Mouse (Mus musculus) liver, embryonic 12.5 days (tissue): Measurements from ENCODE around the gene Cad. TPM values are rescaled to one million over a fixed set of nuclear protein-coding genes. Genes with fewer than 3 reads are reported as not detected.
"Not testable (repeated sequence)": the region's sequence is repeated elsewhere in the genome, so short reads cannot be mapped to it uniquely, and the experiment has no call there.

Experiments used
- ATAC-seq: fragments of 200-750 bp; cut with Nextera tagmentation; 2 replicates; pipeline ENCODE4 v1.8.0; 2017; ENCODE audit warnings: moderate number of reproducible peaks, mild to moderate bottlenecking, moderate library complexity
- H3K27ac ChIP-seq: fragments of 300-500 bp; sonication (generic); 2 replicates; pipeline ENCODE4 v1.5.1; 2016; ENCODE audit warnings: mild to moderate bottlenecking
- H3K27me3 ChIP-seq: fragments of 300-500 bp; sonication (generic); replicated peaks from 2 replicates; pipeline ENCODE4 v1.6.1; 2016; ENCODE audit warnings: mild to moderate bottlenecking, moderate library complexity
- H3K36me3 ChIP-seq: fragments of 300-500 bp; sonication (generic); 2 replicates; pipeline ENCODE4 v1.6.1; 2016; ENCODE audit warnings: mild to moderate bottlenecking, moderate library complexity
- H3K4me1 ChIP-seq: fragments of 300-500 bp; sonication (generic); 2 replicates; pipeline ENCODE4 v1.6.1; 2016
- H3K4me2 ChIP-seq: fragments of 300-500 bp; sonication (generic); 2 replicates; pipeline ENCODE4 v1.6.1; 2016; ENCODE audit warnings: mild to moderate bottlenecking, moderate library complexity
- H3K4me3 ChIP-seq: fragments of 300-500 bp; sonication (generic); 2 replicates; pipeline ENCODE4 v1.5.1; 2016; ENCODE audit warnings: mild to moderate bottlenecking, moderate library complexity
- H3K9ac ChIP-seq: fragments of 300-500 bp; sonication (generic); 2 replicates; pipeline ENCODE4 v1.6.1; 2016; ENCODE audit warnings: mild to moderate bottlenecking, moderate library complexity
- H3K9me3 ChIP-seq: fragments of 300-500 bp; sonication (generic); replicated peaks from 2 replicates; pipeline ENCODE4 v1.6.1; 2016; ENCODE audit warnings: mild to moderate bottlenecking, moderate library complexity
- WGBS: fragments of 180-500 bp; shearing (Covaris S2); methylation state at CpG from one replicate; pipeline ENCODE4 v1.1.7; 2016; ENCODE audit not compliant: insufficient replicate concordance; 5-methylcytosine and 5-hydroxymethylcytosine counted together
- polyA plus RNA-seq: library from polyadenylated mRNA; unstranded; fragments of >200 nt; fragmentation: Nextera tagmentation; extraction: Ambion mirVana; gene quantifications from 2 replicates; pipeline ENCODE4 v1.2.1, GENCODE M21; 2016

Gene Cad
- polyA plus RNA-seq, 1 experiment from 2014 or later, result 44.5 TPM

GRCm38 (mm10) chr5:31046416-31046815 is 8.2 kb upstream of the Cad start:
- H3K4me2 ChIP-seq, result peak overlapping the region; percentile 97; the same call in 1 of the 2 replicates
- no peaks in the 10 kb centered on the region for H3K9me3 ChIP-seq
- peaks cover 32% of the 10 kb centered on the region for H3K36me3 ChIP-seq
- no peak for ATAC-seq
- H3K4me1 ChIP-seq, result peaks cover 27% of the 10 kb centered on the region
- no peak overlapping the region for H3K9ac ChIP-seq
- no peak overlapping the region for H3K27ac ChIP-seq
- no peak overlapping the region for H3K4me3 ChIP-seq
- H3K27me3 ChIP-seq, result no peaks in the 10 kb centered on the region
- 88% methylated on average over 6 of the region's 6 CpGs for WGBS

GRCm38 (mm10) chr5:31047074-31047473 is 7.5 kb upstream of the Cad start:
- peaks cover 27% of the 10 kb centered on the region for H3K36me3 ChIP-seq
- no peak for ATAC-seq
- WGBS, result 12% methylated on average over 5 of the region's 5 CpGs
- peak overlapping the region; percentile 81 for H3K4me3 ChIP-seq
- peaks cover 27% of the 10 kb centered on the region for H3K4me1 ChIP-seq
- H3K9ac ChIP-seq, result peak overlapping the region; percentile 84
- H3K4me2 ChIP-seq, result peak overlapping the region; percentile 97
- no peaks in the 10 kb centered on the region for H3K27me3 ChIP-seq
- H3K9me3 ChIP-seq, result no peaks in the 10 kb centered on the region
- no peak overlapping the region for H3K27ac ChIP-seq

- no peaks in the 10 kb centered on the region for H3K9me3 ChIP-seq
- no peaks in the 10 kb centered on the region for H3K27me3 ChIP-seq
- ATAC-seq, result peak; percentile 95
- peak within 1 kb of the TSS; percentile 92 for H3K27ac ChIP-seq
- H3K4me1 ChIP-seq, result peaks cover 27% of the 10 kb centered on the region
- peak within 1 kb of the TSS; percentile 84 for H3K9ac ChIP-seq
- WGBS, result under 1% methylated on average over 73 of the region's 73 CpGs
- H3K4me2 ChIP-seq, result peak within 1 kb of the TSS; percentile 97
- peak within 1 kb of the TSS; percentile 81 for H3K4me3 ChIP-seq
- peaks cover 25% of the 10 kb centered on the region for H3K36me3 ChIP-seq
These were observed 6.5 kb upstream of the Cad start, which contains the start of gene Atraid for GRCm38 (mm10) chr5:31047848-31048762. Atraid (plus strand) TSS chr5:31048312.

- Histone ChIP-seq H3K4me1 (peaks cover 30% of the 10 kb centered on the region), H3K9ac (peak within 1 kb of the TSS; percentile 84), H3K9me3 (no peaks in the 10 kb centered on the region), H3K36me3 (peaks cover 16% of the 10 kb centered on the region), H3K27ac (peak within 1 kb of the TSS; percentile 92), H3K27me3 (no peaks in the 10 kb centered on the region), H3K4me2 (peak within 1 kb of the TSS; percentile 97), H3K4me3 (peak within 1 kb of the TSS; percentile 81)
- WGBS, result 1% methylated on average over 23 of the region's 23 CpGs
- ATAC-seq, result peak; percentile 14
These were observed 5.6 kb upstream of the Cad start, which contains the start of gene Slc5a6 for GRCm38 (mm10) chr5:31048763-31049641. Slc5a6 (minus strand) TSS chr5:31048924.

- Histone ChIP-seq H3K4me2 (no peak overlapping the region), H3K9ac (no peak overlapping the region), H3K4me3 (no peak overlapping the region), H3K36me3 (peaks cover 8% of the 10 kb centered on the region), H3K27ac (no peak overlapping the region), H3K4me1 (peaks cover 35% of the 10 kb centered on the region), H3K27me3 (no peaks in the 10 kb centered on the region), H3K9me3 (no peaks in the 10 kb centered on the region)
- no peak for ATAC-seq
These were observed 4.2 kb upstream of the Cad start for GRCm38 (mm10) chr5:31050427-31050826.

- peak overlapping the region; percentile 88; the same call in 1 of the 2 replicates for H3K9ac ChIP-seq
- not testable (repeated sequence) for ATAC-seq, H3K27me3 ChIP-seq, H3K9me3 ChIP-seq
- peak overlapping the region; percentile 77 for H3K4me3 ChIP-seq
- H3K36me3 ChIP-seq, result peaks cover 30% of the 10 kb centered on the region
- WGBS, result 74% methylated on average over 4 of the region's 4 CpGs
- H3K27ac ChIP-seq, result peak overlapping the region; percentile 78
- peak overlapping the region; percentile 100 for H3K4me2 ChIP-seq
- H3K4me1 ChIP-seq, result peaks cover 44% of the 10 kb centered on the region
These were observed 852 bp upstream of the Cad start for GRCm38 (mm10) chr5:31053728-31054127.

- ATAC-seq, result no peak; the same call in 1 of the 2 replicates
- Histone ChIP-seq H3K4me3 (peak overlapping the region; percentile 77), H3K4me2 (peak overlapping the region; percentile 100), H3K27me3 (no peaks in the 10 kb centered on the region), H3K4me1 (peaks cover 36% of the 10 kb centered on the region), H3K9ac (peak overlapping the region; percentile 88), H3K9me3 (no peaks in the 10 kb centered on the region), H3K27ac (peak overlapping the region; percentile 78), H3K36me3 (peaks cover 47% of the 10 kb centered on the region)
- 16% methylated on average over 19 of the region's 19 CpGs for WGBS
These were observed 898 bp downstream of the Cad start for GRCm38 (mm10) chr5:31055216-31056140.

GRCm38 (mm10) chr5:31069810-31070209 is 15.2 kb downstream of the Cad start:
- no peaks in the 10 kb centered on the region for H3K27me3 ChIP-seq
- H3K9ac ChIP-seq, result no peak overlapping the region
- no peak overlapping the region for H3K27ac ChIP-seq
- no peak overlapping the region for H3K4me2 ChIP-seq
- no peak for ATAC-seq
- 82% methylated on average over 3 of the region's 3 CpGs for WGBS
- no peak overlapping the region for H3K4me3 ChIP-seq
- no peaks in the 10 kb centered on the region for H3K9me3 ChIP-seq
- H3K36me3 ChIP-seq, result peaks cover 98% of the 10 kb centered on the region
- no peaks in the 10 kb centered on the region for H3K4me1 ChIP-seq

GRCm38 (mm10) chr5:31071059-31071458 is 16.5 kb downstream of the Cad start:
- Histone ChIP-seq H3K36me3 (peaks cover 100% of the 10 kb centered on the region), H3K9me3 (no peaks in the 10 kb centered on the region), H3K27me3 (no peaks in the 10 kb centered on the region), H3K4me3 (no peak overlapping the region), H3K4me1 (no peaks in the 10 kb centered on the region), H3K27ac (no peak overlapping the region), H3K4me2 (no peak overlapping the region), H3K9ac (no peak overlapping the region)
- no peak for ATAC-seq
- WGBS, result 68% methylated on average over 2 of the region's 2 CpGs

- H3K9ac ChIP-seq, result no peak overlapping the region
- no peak for ATAC-seq
- H3K9me3 ChIP-seq, result no peaks in the 10 kb centered on the region
- peaks cover 100% of the 10 kb centered on the region for H3K36me3 ChIP-seq
- H3K27ac ChIP-seq, result no peak overlapping the region
- no peaks in the 10 kb centered on the region for H3K4me1 ChIP-seq
- WGBS, result 80% methylated on average over 11 of the region's 11 CpGs
- no peak overlapping the region for H3K4me2 ChIP-seq
- H3K4me3 ChIP-seq, result no peak overlapping the region
- no peaks in the 10 kb centered on the region for H3K27me3 ChIP-seq
These were observed 17.2 kb downstream of the Cad start for GRCm38 (mm10) chr5:31071821-31072220.

GRCm38 (mm10) chr5:31073176-31073575 is 18.6 kb downstream of the Cad start:
- no peak for ATAC-seq
- no peak overlapping the region for H3K9ac ChIP-seq
- peaks cover 100% of the 10 kb centered on the region for H3K36me3 ChIP-seq
- H3K27me3 ChIP-seq, result no peaks in the 10 kb centered on the region
- no peak overlapping the region for H3K4me3 ChIP-seq
- no peaks in the 10 kb centered on the region for H3K9me3 ChIP-seq
- H3K4me1 ChIP-seq, result no peaks in the 10 kb centered on the region
- no peak overlapping the region for H3K27ac ChIP-seq
- WGBS, result 85% methylated on average over 12 of the region's 12 CpGs
- no peak overlapping the region for H3K4me2 ChIP-seq
